Mouse (Mus musculus) left cerebral cortex, postnatal 36 days (tissue): ENCODE results near the gene Gpank1. TPM values are rescaled to one million over a fixed set of nuclear protein-coding genes. Genes with fewer than 3 reads are reported as not detected.

Experiments used
- DNase-seq, 2 experiments: peaks; one replicate each; pipeline ENCODE4 v3.0.0; 2021 to 2022; ENCODE audit warnings: low spot score in 2 of 2, mixed read lengths in 1 of 2
- intact Hi-C: fragments of 180-260 bp; cut with DNase I; formaldehyde crosslinking; loops from one replicate; pipeline ENCODE4 v1.15.1; 2025
- total RNA-seq, 2 experiments: library from RNA; stranded (reverse); gene quantifications; 2 replicates each; pipeline ENCODE4 v1.2.3; 2021

Gpank1 gene
- total RNA-seq, 2 experiments from 2014 or later: 15.5 to 19.0 TPM

GRCm38 (mm10) chr17:35172445-35173234, 51.4 kb downstream of the Gpank1 start:
- intact Hi-C loops: no loop called here
- peak in 1 of 2 experiments; percentile 62 for DNase-seq

- no peak for DNase-seq
- intact Hi-C loops: no loop called here
Measured at GRCm38 (mm10) chr17:35173329-35173728, 52.1 kb downstream of the Gpank1 start.

Other genes starting within 250 kb of the Gpank1 start
- gene Zbtb12, start 242.0 kb upstream of the Gpank1 start, total RNA-seq: 1 to 10 TPM; 6.5 to 8.6 TPM
- gene Gm20547, start 239.4 kb upstream of the Gpank1 start, total RNA-seq: not detected
- 1 to 10 TPM; 2.4 to 2.5 TPM for gene C2, start 223.2 kb upstream of the Gpank1 start, total RNA-seq
- gene Ehmt2, start 223.0 kb upstream of the Gpank1 start, total RNA-seq: 100 to 1,000 TPM; 162 to 194 TPM
- gene Slc44a4, start 207.0 kb upstream of the Gpank1 start, total RNA-seq: under 1 TPM; 0.23 to 0.69 TPM
- 10 to 100 TPM; 43.8 to 47.2 TPM for gene Neu1, start 190.2 kb upstream of the Gpank1 start, total RNA-seq
- 10 to 100 TPM; 12.9 to 23.4 TPM for gene Hspa1b, start 162.2 kb upstream of the Gpank1 start, total RNA-seq
- not detected for gene Gm20481, start 151.5 kb upstream of the Gpank1 start, total RNA-seq
- 10 to 100 TPM; 11.9 to 13.7 TPM for gene Hspa1a, start 149.3 kb upstream of the Gpank1 start, total RNA-seq
- under 1 TPM in 1 of 2 experiments, not detected in 1; 0.32 TPM for gene Hspa1l, start 148.8 kb upstream of the Gpank1 start, total RNA-seq
- gene Lsm2, start 139.6 kb upstream of the Gpank1 start, total RNA-seq: 10 to 100 TPM; 19.4 to 19.8 TPM
- 10 to 100 TPM; 38.2 to 47.2 TPM for gene Vars, start 120.5 kb upstream of the Gpank1 start, total RNA-seq
- gene Vwa7, start 104.9 kb upstream of the Gpank1 start, total RNA-seq: under 1 TPM; 0.48 to 0.57 TPM
- gene Sapcd1, start 93.4 kb upstream of the Gpank1 start, total RNA-seq: under 1 TPM in 1 of 2 experiments, not detected in 1; 0.79 TPM
- under 1 TPM in 1 of 2 experiments, not detected in 1; 0.66 TPM for gene Msh5, start 74.7 kb upstream of the Gpank1 start, total RNA-seq
- gene Clic1, start 71.5 kb upstream of the Gpank1 start, total RNA-seq: 1 to 10 TPM; 8.4 to 8.5 TPM
- 10 to 100 TPM; 13.9 to 14.0 TPM for gene Ddah2, start 62.4 kb upstream of the Gpank1 start, total RNA-seq
- not detected for gene Ly6g6c, start 56.1 kb upstream of the Gpank1 start, total RNA-seq
- gene Mpig6b, start 55.3 kb upstream of the Gpank1 start, total RNA-seq: not detected
- 1 to 10 TPM; 3.8 to 3.9 TPM for gene Ly6g6e, start 44.6 kb upstream of the Gpank1 start, total RNA-seq
- gene Ly6g6d, start 43.4 kb upstream of the Gpank1 start, total RNA-seq: 1 to 10 TPM in 1 of 2 experiments, under 1 TPM in 1; 0.63 to 1.5 TPM
- gene Ly6g6f, start 35.8 kb upstream of the Gpank1 start, total RNA-seq: not detected
- gene Abhd16a, start 32.2 kb upstream of the Gpank1 start, total RNA-seq: 100 to 1,000 TPM; 115 to 117 TPM
- gene Ly6g5c, start 13.2 kb upstream of the Gpank1 start, total RNA-seq: not detected
- gene Ly6g5b, start 6.0 kb upstream of the Gpank1 start, total RNA-seq: under 1 TPM in 1 of 2 experiments, not detected in 1; 0.45 TPM
- gene Csnk2b, start 598 bp downstream of the Gpank1 start, total RNA-seq: 100 to 1,000 TPM; 174 to 177 TPM
- 10 to 100 TPM; 26.7 to 31.0 TPM for gene D17H6S53E, start 4.9 kb downstream of the Gpank1 start, total RNA-seq
- not detected for gene Apom, start 10.6 kb downstream of the Gpank1 start, total RNA-seq
- gene Bag6, start 13.7 kb downstream of the Gpank1 start, total RNA-seq: 100 to 1,000 TPM; 302 to 324 TPM
- 100 to 1,000 TPM; 261 to 307 TPM for gene Prrc2a, start 43.4 kb downstream of the Gpank1 start, total RNA-seq
- 10 to 100 TPM in 1 of 2 experiments, 1 to 10 TPM in 1; 9.1 to 13.0 TPM for gene Aif1, start 54.6 kb downstream of the Gpank1 start, total RNA-seq
- gene Lst1, start 67.0 kb downstream of the Gpank1 start, total RNA-seq: 1 to 10 TPM; 8.6 to 9.9 TPM
- gene Ltb, start 73.0 kb downstream of the Gpank1 start, total RNA-seq: 1 to 10 TPM; 1.1 to 1.3 TPM
- under 1 TPM in 1 of 2 experiments, not detected in 1; 0.25 TPM for gene Tnf, start 80.6 kb downstream of the Gpank1 start, total RNA-seq
- gene Lta, start 83.9 kb downstream of the Gpank1 start, total RNA-seq: 1 to 10 TPM in 1 of 2 experiments, under 1 TPM in 1; 0.44 to 1.1 TPM
- not detected for gene Gm16181, start 99.4 kb downstream of the Gpank1 start, total RNA-seq
- 100 to 1,000 TPM; 514 to 593 TPM for gene Atp6v1g2, start 112.2 kb downstream of the Gpank1 start, total RNA-seq
- 10 to 100 TPM; 15.5 to 16.6 TPM for gene Nfkbil1, start 114.3 kb downstream of the Gpank1 start, total RNA-seq
- gene Ddx39b, start 120.3 kb downstream of the Gpank1 start, total RNA-seq: 100 to 1,000 TPM; 189 to 214 TPM
- gene H2-D1, start 141.3 kb downstream of the Gpank1 start, total RNA-seq: 10 to 100 TPM; 19.6 to 23.3 TPM
- gene H2-Q1, start 198.9 kb downstream of the Gpank1 start, total RNA-seq: under 1 TPM; 0.39 to 0.74 TPM
- under 1 TPM in 1 of 2 experiments, not detected in 1; 0.43 TPM for gene H2-Q2, start 220.8 kb downstream of the Gpank1 start, total RNA-seq